Mouse (Mus musculus) cerebellum, adult (tissue): Measurements from ENCODE around the gene Atp8a2.

Source experiments
- ATAC-seq: cut with Nextera tagmentation; 2 replicates; pipeline ENCODE4 v1.9.2; 2017; ENCODE audit warnings: mild to moderate bottlenecking, moderate library complexity, mixed read lengths; ENCODE audit not compliant: insufficient number of reproducible peaks, low FRiP score, low TSS enrichment

Atp8a2 gene

GRCm38 (mm10) chr14:59677598-59678003, 519.4 kb downstream of the Atp8a2 start:
- ATAC-seq = no peak

- ATAC-seq = no peak
These were observed 521.6 kb downstream of the Atp8a2 start for GRCm38 (mm10) chr14:59675330-59675729.

GRCm38 (mm10) chr14:59674556-59674955, 522.4 kb downstream of the Atp8a2 start:
- ATAC-seq = no peak

GRCm38 (mm10) chr14:59672893-59673515, 524.0 kb downstream of the Atp8a2 start:
- no peak for ATAC-seq

DNA sequence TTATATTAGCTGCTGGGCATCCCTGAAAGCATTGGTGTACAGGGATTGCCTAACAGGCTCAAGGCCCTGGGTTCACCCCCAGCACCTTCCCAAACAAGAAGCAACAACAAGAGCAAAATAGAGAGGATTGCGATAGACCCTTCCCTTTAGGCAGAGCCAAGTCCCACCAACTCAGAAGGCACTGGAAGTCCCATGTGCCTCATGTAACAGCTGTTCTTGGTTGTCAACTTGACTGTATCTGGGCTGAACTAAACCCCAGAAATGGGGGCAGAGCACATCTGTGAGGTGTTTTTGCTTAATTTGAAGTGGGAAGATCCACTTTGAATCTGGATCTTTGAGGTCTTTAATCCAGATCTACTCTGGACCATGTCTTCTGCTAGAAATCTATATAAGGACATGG, 539.9 kb downstream of the Atp8a2 start:
- no peak for ATAC-seq

- no peak for ATAC-seq
These were observed 540.4 kb downstream of the Atp8a2 start for GRCm38 (mm10) chr14:59656591-59656990.

DNA sequence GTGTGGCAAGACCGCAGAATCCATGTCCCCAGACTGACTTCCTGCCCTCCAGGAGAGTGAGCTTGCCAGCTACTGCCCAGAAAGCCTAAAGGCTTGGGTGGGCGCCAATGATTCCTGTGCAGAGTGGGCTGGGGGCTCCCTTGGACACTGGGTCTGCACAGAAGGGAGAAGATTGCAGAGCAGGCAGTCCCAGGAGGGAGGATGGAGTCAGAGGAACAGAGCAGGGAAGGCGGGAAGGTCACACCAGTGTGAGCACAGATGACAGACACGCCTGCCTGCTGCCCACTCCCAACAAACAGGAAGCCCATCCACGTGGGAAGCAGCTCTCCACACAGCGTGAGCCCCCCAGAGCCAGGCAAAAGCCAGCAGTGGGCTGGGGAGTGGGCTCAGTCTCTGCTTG, 547.6 kb downstream of the Atp8a2 start:
- no peak for ATAC-seq

DNA sequence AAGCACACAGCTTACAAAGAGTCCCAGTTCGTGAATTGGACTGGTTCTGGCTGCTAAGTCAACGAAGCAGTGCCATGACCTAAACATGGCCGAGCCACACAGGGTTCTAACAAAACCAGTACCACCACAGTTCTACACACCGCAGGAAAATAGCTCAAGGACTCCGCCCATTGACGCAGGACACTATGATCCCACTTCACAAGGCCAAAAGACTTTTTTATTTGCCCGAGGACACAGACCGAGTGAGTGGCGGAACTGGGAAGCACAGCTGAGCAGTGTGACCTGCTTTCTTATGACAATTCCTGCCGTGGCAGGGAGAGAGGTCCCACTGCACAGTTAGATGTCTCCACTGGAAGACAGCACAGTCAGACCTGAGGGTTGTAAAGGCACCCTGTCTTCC, 548.4 kb downstream of the Atp8a2 start:
- no peak for ATAC-seq

- no peak for ATAC-seq
These were observed 549.9 kb downstream of the Atp8a2 start for GRCm38 (mm10) chr14:59646826-59647697.

DNA sequence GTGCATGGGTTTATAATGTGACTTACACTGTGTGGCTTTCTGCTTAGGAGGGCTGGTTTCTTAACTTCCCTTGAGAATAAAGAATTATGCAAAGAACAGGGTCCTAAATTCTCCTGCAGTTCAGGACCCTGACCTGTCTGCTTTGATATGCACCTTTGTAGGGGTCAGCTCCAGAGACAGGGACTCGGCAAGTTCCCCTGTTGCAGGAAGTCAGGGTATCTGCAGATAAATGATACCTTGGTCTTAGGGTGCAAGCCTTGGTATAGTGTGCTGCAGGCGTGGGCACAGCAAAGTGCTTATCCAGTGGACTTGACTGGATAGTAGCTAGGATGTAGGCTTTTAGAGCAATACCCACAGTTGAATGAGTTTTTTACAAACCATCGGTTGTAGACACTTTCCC, 552.1 kb downstream of the Atp8a2 start:
- ATAC-seq = no peak

GRCm38 (mm10) chr14:59644166-59644565, 552.8 kb downstream of the Atp8a2 start:
- no peak for ATAC-seq

DNA sequence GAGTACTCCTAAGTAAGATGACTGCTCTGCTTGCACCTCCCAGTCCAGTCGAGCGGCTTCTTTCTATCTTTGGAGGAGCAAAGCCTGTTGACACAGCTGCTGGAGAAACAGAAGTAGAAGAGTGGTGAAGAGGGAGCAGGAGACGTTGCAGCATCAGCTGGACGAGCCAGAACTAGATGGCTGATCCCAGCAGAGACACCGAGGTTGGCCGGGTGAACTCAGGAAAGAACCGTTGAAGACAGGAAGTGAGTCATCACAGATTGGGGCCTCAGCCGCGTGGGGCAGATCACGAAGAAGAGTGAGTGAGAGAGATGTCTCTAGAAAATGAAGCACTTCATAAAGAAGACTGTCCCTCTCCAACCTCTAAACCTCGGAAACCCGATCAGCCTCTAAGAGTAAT, 553.4 kb downstream of the Atp8a2 start:
- no peak for ATAC-seq

DNA sequence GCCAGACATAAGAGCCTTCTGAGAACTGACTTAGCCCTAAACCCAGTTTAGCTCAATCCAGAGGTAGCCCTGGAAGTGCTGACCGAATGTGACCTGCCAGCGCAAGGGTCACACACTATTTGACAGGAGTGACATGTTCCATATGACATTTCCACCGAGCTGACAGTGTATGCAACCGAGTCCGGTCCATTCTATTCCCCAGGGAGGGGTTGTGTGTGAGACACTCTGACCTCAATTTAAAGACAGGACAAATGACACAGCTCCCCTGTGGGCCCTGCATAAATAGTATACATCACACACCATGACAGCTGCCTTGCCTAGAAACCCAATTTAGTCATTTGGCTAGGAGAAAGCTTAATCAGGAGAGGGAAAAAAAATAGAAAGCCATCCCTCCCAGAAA, 555.1 kb downstream of the Atp8a2 start:
- ATAC-seq = no peak

GRCm38 (mm10) chr14:59638906-59639703, 557.9 kb downstream of the Atp8a2 start:
- ATAC-seq = no peak

DNA sequence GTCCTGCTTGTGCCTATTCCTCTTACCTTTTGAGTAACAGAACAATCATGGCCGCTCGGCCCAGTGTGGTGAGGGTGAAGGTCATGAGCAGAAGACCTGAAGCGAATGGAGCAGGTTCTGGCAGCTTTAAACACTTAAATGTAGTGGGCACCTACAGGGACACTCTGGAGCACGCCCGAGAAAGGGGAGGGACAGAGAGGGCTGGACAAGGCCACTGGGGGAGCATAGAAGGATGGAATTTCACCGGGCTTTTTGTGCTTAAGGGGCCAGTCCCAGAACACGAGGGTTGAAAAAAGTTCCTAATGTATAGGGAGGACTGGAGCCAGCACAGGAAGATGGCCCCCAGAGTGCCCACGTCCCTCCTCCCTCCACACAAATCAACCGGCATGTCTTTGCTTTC, 563.0 kb downstream of the Atp8a2 start:
- ATAC-seq = no peak

DNA sequence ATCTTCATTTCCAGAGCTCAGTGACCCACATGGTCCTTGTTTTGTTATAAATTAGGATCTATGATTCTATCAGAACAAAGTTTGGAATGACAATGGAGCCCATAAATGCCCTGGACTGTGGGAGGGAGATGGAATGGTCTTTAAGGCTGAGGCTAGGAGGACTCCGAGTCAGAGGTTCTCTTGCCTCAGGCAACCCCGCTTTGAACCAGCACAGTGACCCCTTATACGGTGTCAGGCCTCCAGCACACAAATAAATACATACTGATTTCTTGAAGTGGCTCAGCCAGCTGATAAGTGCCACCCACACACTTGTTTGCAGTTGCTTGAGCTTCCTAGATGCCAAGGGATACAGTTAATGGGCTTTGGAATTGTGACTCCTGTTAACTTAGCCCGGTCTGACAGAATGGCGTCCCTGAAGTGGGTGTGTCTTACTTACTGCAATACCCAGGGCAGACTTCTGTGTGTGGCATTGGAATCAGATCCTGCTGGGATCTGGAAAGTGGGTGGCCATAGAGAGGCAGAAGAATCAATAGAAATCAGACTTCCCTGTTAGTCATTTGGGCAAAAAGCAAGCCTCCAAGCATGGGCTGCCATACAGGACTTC, 563.6 kb downstream of the Atp8a2 start:
- no peak for ATAC-seq

GRCm38 (mm10) chr14:59632067-59632466, 564.9 kb downstream of the Atp8a2 start:
- ATAC-seq = no peak

DNA sequence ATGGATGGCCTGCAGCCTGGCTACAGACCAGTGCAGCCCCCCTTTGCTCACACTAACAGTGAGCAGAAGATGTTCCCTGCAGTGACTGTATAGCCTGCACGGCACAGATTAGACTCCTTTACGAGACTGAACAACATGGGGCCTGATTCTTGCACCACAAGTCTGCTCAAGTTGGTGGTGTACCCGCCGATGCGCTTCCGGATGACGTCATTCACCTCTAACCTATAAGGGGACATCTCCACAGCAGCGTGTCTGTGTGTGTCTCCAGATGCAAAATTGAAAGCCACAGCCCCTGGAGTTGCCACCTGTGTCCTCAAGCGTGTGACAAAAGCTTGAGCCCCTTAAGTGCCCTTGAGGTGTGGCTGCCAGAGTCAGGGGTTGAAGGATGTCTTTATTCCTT, 566.9 kb downstream of the Atp8a2 start:
- no peak for ATAC-seq

- ATAC-seq = no peak
These were observed 567.7 kb downstream of the Atp8a2 start for GRCm38 (mm10) chr14:59629308-59629707.

DNA sequence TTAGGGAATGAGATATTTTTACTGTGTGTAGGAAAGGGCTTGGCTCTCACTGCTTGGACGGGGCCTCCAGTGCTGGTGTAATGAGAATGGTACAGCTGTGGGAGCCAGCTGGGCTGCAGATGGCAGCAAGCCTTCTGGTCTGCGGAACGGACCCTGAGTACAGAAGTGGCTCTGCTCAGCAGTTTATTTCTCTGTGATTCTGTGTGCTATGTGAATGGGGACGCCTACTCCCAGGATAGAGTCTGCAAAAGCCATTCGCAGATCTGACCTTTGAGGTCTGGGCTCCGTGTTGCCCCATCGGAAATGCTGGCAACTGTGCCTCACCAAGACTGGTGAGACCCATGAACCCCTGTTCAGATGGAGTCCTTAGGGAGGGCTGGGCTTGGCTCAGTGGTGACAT, 569.2 kb downstream of the Atp8a2 start:
- ATAC-seq = no peak
